Mouse (Mus musculus) left cerebral cortex, adult 9 months (tissue): ENCODE results near the gene Rnf26.

Experiments used
- DNase-seq, 2 experiments: peaks; one replicate each; pipeline ENCODE4 v3.0.0; 2022; ENCODE audit warnings: low spot score in 2 of 2

Rnf26 gene

GRCm38 (mm10) chr9:44088877-44089608 lies 24.3 kb downstream of the Rnf26 start:
- DNase-seq: no peak

GRCm38 (mm10) chr9:44087761-44088455 lies 25.4 kb downstream of the Rnf26 start:
- peak in 1 of 2 experiments; percentile 76 for DNase-seq

- DNase-seq: no peak
Observed at GRCm38 (mm10) chr9:44086960-44087359, 26.4 kb downstream of the Rnf26 start.

- peak in 1 of 2 experiments; percentile 77 for DNase-seq
Observed at GRCm38 (mm10) chr9:44085741-44086665, 27.3 kb downstream of the Rnf26 start.

- DNase-seq: no peak
Observed at GRCm38 (mm10) chr9:44085276-44085675, 28.0 kb downstream of the Rnf26 start.

- DNase-seq: peak; percentile 81 to 87
Observed at GRCm38 (mm10) chr9:44084659-44085229, 28.6 kb downstream of the Rnf26 start.

GRCm38 (mm10) chr9:44084236-44084635 lies 29.1 kb downstream of the Rnf26 start:
- DNase-seq: no peak

GRCm38 (mm10) chr9:44083392-44084121 lies 29.8 kb downstream of the Rnf26 start:
- DNase-seq: peak; percentile 89 to 91

GRCm38 (mm10) chr9:44082266-44082665 lies 31.1 kb downstream of the Rnf26 start:
- DNase-seq: no peak

GRCm38 (mm10) chr9:44081581-44081980 lies 31.7 kb downstream of the Rnf26 start:
- no peak for DNase-seq

GRCm38 (mm10) chr9:44080953-44081352 lies 32.4 kb downstream of the Rnf26 start:
- DNase-seq: peak in 1 of 2 experiments; percentile 71

GRCm38 (mm10) chr9:44079997-44080780 lies 33.1 kb downstream of the Rnf26 start:
- no peak for DNase-seq

GRCm38 (mm10) chr9:44078955-44079756 lies 34.2 kb downstream of the Rnf26 start:
- DNase-seq: peak in 1 of 2 experiments; percentile 46

GRCm38 (mm10) chr9:44078136-44078797 lies 35.0 kb downstream of the Rnf26 start:
- no peak for DNase-seq

- DNase-seq: no peak
Observed at GRCm38 (mm10) chr9:44077266-44077910, 35.9 kb downstream of the Rnf26 start.

- peak in 1 of 2 experiments; percentile 78 for DNase-seq
Observed at GRCm38 (mm10) chr9:44076764-44077120, 36.6 kb downstream of the Rnf26 start.

GRCm38 (mm10) chr9:44075996-44076763 lies 37.1 kb downstream of the Rnf26 start:
- no peak for DNase-seq
